Mouse (Mus musculus) granulocyte monocyte progenitor cell, adult 5-6 weeks (primary cell): ENCODE results near the gene Rasef. TPM values are rescaled to one million over a fixed set of nuclear protein-coding genes. Genes with fewer than 3 reads are reported as not detected.

Source experiments
- total RNA-seq, 2 experiments: library from RNA; stranded (forward) in 1 of 2; stranded (reverse) in 1 of 2; fragments of 200-712, 200-1000 nt in 1 of 2; fragments of >200 nt in 1 of 2; fragmentation: Nextera tagmentation in 1 of 2; gene quantifications; 2 replicates each; pipeline ENCODE4 v1.2.3; 2014 to 2017

Rasef gene
- total RNA-seq, 2 experiments from 2014 or later: not detected

Other genes starting within 250 kb of the Rasef start
- gene Gm11238, start 183.1 kb downstream of the Rasef start, total RNA-seq (2014; fragmentation: Nextera tagmentation): not detected in 2 replicates
- not detected in 2 replicates for gene Gm11238, start 183.1 kb downstream of the Rasef start, total RNA-seq (2017)
- not detected in 2 replicates for gene Gm11237, start 168.0 kb downstream of the Rasef start, total RNA-seq (2014; fragmentation: Nextera tagmentation)
- gene Gm11237, start 168.0 kb downstream of the Rasef start, total RNA-seq (2017): not detected in 2 replicates
- not detected in 2 replicates for gene Gm11236, start 152.9 kb downstream of the Rasef start, total RNA-seq (2014; fragmentation: Nextera tagmentation)
- gene Gm11236, start 152.9 kb downstream of the Rasef start, total RNA-seq (2017): not detected in 2 replicates
- not detected in 2 replicates for gene Gm11239, start 122.6 kb downstream of the Rasef start, total RNA-seq (2014; fragmentation: Nextera tagmentation)
- not detected in 2 replicates for gene Gm11239, start 122.6 kb downstream of the Rasef start, total RNA-seq (2017)
- gene Gm428, start 107.5 kb downstream of the Rasef start, total RNA-seq (2014; fragmentation: Nextera tagmentation): not detected in 2 replicates
- gene Gm428, start 107.5 kb downstream of the Rasef start, total RNA-seq (2017): not detected in 2 replicates
- gene Gm11758, start 85.3 kb upstream of the Rasef start, total RNA-seq (2014; fragmentation: Nextera tagmentation): not detected in 2 replicates
- not detected in 2 replicates for gene Gm11758, start 85.3 kb upstream of the Rasef start, total RNA-seq (2017)
- not detected in 2 replicates for gene Gm11757, start 100.1 kb upstream of the Rasef start, total RNA-seq (2014; fragmentation: Nextera tagmentation)
- not detected in 2 replicates for gene Gm11757, start 100.1 kb upstream of the Rasef start, total RNA-seq (2017)
- gene Gm13871, start 115.0 kb upstream of the Rasef start, total RNA-seq (2014; fragmentation: Nextera tagmentation): not detected in 2 replicates
- not detected in 2 replicates for gene Gm13871, start 115.0 kb upstream of the Rasef start, total RNA-seq (2017)
- gene Gm11756, start 129.8 kb upstream of the Rasef start, total RNA-seq (2014; fragmentation: Nextera tagmentation): not detected in 2 replicates
- gene Gm11756, start 129.8 kb upstream of the Rasef start, total RNA-seq (2017): not detected in 2 replicates
- not detected in 2 replicates for gene 2310002L09Rik, start 159.9 kb upstream of the Rasef start, total RNA-seq (2014; fragmentation: Nextera tagmentation)
- not detected in 2 replicates for gene 2310002L09Rik, start 159.9 kb upstream of the Rasef start, total RNA-seq (2017)
- gene Frmd3, start 222.4 kb upstream of the Rasef start, total RNA-seq (2014; fragmentation: Nextera tagmentation): not detected in 2 replicates
- not detected in 2 replicates for gene Frmd3, start 222.4 kb upstream of the Rasef start, total RNA-seq (2017)